Mouse (Mus musculus): Measurements from ENCODE around the gene Tdrd12. TPM values are rescaled to one million over a fixed set of nuclear protein-coding genes. Genes with fewer than 3 reads are reported as not detected.

Gene Tdrd12
- polyA plus RNA-seq, 1 experiment from 2014 or later: 0.36 TPM

DNA sequence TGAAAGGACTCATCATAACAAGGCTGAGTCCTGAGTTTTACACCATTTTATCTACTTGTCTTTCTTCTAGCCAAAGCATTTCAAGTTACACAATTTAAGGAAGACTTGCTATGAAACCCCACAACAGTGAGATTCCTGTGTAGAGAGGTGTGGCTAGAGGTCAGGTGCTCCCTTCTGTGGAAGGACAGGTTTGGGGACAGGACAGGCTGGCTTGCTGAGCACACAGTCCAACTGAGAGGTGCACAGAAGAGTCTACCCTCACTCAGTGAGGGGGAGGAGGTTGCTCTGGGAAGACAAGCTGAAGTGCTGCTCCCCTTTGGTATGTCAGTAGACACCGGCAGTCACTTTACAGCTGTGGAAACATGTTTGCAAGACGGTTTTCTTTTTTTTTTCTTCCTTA, 61.1 kb downstream of the Tdrd12 start:
- Histone ChIP-seq H3K36me3 (ENCODE audit: poor library complexity, severe bottlenecking) (no peaks in the 10 kb centered on the region), H3K9ac (no peak overlapping the region), H3K27me3 (no peaks in the 10 kb centered on the region), H3K27ac (no peak overlapping the region), H3K4me3 (no peak overlapping the region), H3K9me3 (replicated peaks) (no peaks in the 10 kb centered on the region), H3K4me2 (no peak overlapping the region), H3K4me1 (no peaks in the 10 kb centered on the region)
- WGBS: 78% methylated on average over 2 of the region's 2 CpGs
- no peak for ATAC-seq

DNA sequence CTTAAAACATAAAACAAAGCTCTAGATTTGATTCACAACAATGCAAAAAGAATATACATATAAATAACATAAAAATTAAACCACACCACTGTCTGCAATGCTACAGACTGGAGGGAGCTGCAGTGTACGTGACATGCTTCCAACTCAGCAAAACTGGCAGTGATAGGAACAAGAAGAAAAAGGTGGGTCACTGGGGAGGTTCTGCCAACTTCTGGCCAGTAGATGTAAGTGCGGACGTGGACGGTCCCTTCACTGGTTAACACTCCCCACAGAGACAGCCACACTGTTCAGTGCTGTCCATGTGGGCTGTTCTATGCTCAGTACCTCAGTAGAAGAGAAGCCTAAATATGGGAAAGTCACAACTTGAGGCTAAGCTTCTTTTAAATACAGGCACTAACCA, 66.8 kb downstream of the Tdrd12 start:
- no peak for ATAC-seq
- Histone ChIP-seq H3K4me3 (no peak overlapping the region), H3K27me3 (no peaks in the 10 kb centered on the region), H3K36me3 (ENCODE audit: poor library complexity, severe bottlenecking) (no peaks in the 10 kb centered on the region), H3K4me1 (no peaks in the 10 kb centered on the region), H3K27ac (no peak overlapping the region), H3K9me3 (replicated peaks) (no peaks in the 10 kb centered on the region), H3K9ac (no peak overlapping the region), H3K4me2 (no peak overlapping the region)
- 56% methylated on average over 4 of the region's 4 CpGs for WGBS

DNA sequence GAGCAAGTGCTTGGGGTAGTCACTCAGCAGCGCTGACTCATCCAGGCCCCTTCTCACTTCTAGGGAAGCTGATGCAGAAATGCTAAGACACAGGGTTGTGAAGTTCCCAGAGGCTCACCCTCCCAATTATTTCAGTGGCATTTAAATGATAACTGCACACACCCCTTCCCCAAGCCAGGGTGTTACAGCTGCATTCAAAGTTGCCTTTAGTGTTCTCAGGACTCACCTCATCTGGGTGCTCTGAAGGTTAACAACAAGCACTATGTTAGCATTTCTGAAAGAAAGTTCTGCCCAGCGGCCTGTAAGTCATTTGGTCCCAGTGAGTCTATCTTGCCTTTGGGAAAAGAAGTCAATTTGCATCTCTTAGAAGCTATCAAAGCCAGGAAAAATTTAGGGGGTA, 69.7 kb downstream of the Tdrd12 start:
- Histone ChIP-seq H3K4me3 (no peak overlapping the region), H3K36me3 (ENCODE audit: poor library complexity, severe bottlenecking) (no peaks in the 10 kb centered on the region), H3K4me1 (no peaks in the 10 kb centered on the region), H3K27me3 (no peaks in the 10 kb centered on the region), H3K27ac (no peak overlapping the region), H3K4me2 (no peak overlapping the region), H3K9me3 (replicated peaks) (no peaks in the 10 kb centered on the region), H3K9ac (no peak overlapping the region)
- 77% methylated on average over 2 of the region's 2 CpGs for WGBS
- no peak for ATAC-seq

DNA sequence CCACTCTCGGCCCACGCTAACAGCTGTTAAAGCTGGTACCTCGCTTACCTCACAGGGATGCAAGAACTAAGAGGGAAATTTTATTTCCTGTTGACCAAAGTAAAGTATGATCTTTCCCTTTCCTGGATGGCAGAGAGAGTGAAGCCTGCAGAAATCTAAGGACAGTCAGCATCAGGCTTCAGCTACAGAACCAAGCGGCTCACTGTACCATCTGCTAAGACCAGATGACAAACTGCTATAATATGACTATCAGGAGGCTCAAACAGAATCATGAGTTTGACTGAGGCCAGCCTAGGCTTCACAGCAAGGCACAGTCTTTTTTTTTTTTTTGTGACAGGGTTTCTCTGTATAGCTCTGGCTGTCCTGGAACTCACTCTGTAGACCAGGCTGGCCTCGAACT, 72.5 kb downstream of the Tdrd12 start:
- Histone ChIP-seq H3K9me3 (replicated peaks) (no peaks in the 10 kb centered on the region), H3K4me1 (no peaks in the 10 kb centered on the region), H3K4me3 (no peak overlapping the region), H3K36me3 (ENCODE audit: poor library complexity, severe bottlenecking) (no peaks in the 10 kb centered on the region), H3K9ac (no peak overlapping the region), H3K27ac (no peak overlapping the region), H3K27me3 (no peaks in the 10 kb centered on the region), H3K4me2 (no peak overlapping the region)
- 97% methylated on average over 5 of the region's 5 CpGs for WGBS
- no peak for ATAC-seq

DNA sequence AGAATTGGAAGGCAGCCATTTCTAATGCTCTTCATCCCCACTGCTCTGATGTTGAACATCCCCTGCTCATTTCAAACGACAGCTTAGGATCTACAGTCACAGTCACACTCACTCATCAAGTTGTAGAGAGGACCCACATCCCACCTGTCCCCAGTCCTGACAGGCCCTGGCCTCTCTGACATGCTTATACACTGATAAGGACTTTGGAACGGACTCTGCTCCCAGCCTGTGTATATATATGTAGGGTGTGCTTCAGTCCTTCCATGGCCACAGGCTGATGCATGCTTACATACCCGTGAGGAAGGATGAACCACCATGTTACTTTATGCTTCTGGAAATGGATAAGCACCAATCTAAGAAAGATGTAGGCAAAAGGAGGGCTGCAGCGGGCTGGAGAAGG, 76.6 kb downstream of the Tdrd12 start:
- Histone ChIP-seq H3K4me2 (no peak overlapping the region), H3K9me3 (replicated peaks) (no peaks in the 10 kb centered on the region), H3K27me3 (no peaks in the 10 kb centered on the region), H3K27ac (no peak overlapping the region), H3K9ac (no peak overlapping the region), H3K36me3 (ENCODE audit: poor library complexity, severe bottlenecking) (no peaks in the 10 kb centered on the region), H3K4me3 (no peak overlapping the region), H3K4me1 (no peaks in the 10 kb centered on the region)
- no peak for ATAC-seq
- 85% methylated on average over 4 of the region's 4 CpGs for WGBS

DNA sequence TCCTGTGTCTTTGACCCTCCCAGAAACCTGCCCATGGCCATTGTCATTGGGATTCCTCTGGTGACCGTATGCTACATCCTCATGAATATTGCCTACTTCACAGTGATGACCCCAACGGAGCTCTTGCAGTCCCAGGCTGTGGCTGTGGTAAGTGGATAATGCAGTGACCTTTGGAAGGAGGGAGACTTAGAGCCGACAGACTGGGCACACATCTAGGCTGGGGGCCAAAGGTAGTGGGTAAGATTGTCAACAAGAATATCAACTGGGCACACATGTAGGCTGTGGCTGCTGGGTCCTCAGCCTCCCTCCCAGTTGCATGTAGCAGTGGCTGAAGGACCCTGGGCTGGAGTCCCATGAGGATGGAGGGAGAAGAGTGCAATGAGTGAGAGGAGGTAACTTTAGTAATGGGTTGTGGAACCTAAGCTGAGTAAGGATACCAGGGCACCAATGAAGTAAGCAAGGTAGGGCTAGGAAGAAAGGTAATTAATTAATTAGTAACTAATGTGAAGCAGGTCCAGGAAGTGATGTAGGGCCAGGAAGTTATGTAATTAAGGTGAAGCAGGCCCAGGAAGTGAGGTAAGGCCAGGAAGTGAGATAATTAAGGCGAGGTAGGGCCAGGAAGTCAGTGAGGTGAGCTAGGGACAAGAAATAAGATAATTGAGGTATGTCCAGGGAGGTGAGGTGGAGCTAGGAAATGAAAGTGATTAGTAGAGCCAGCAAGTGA, 81.3 kb downstream of the Tdrd12 start:
- ATAC-seq: no peak
- H3K36me3 ChIP-seq (ENCODE audit: poor library complexity, severe bottlenecking): no peaks in the 10 kb centered on the region
- H3K9me3 ChIP-seq (replicated peaks): no peaks in the 10 kb centered on the region
- H3K4me2 ChIP-seq: no peak overlapping the region
- H3K27me3 ChIP-seq: no peaks in the 10 kb centered on the region
- no peak overlapping the region for H3K9ac ChIP-seq
- 84% methylated on average over 4 of the region's 4 CpGs for WGBS
- no peaks in the 10 kb centered on the region for H3K4me1 ChIP-seq
- H3K27ac ChIP-seq: no peak overlapping the region
- no peak overlapping the region for H3K4me3 ChIP-seq

DNA sequence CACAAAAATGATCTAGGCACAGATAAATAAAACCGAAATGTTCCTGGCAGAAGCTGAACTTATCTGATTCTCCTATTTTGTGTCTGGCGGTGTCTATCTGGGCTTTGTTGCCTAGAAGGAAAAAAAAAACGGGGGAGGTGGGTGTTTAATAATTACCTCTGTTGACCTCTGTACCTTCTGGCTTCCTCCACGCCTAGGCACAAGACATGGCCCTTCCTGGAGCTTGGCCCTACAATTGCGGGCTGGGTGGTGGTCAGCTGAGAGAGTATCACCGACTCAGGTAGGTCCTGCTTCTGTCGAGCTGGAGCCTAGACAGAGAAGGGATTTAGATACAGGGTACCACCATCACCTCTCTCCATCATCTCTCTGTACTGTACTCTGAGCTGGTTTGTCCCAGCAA, 88.7 kb downstream of the Tdrd12 start:
- Histone ChIP-seq H3K9me3 (replicated peaks) (no peaks in the 10 kb centered on the region), H3K27me3 (no peaks in the 10 kb centered on the region), H3K27ac (no peak overlapping the region), H3K4me2 (no peak overlapping the region), H3K4me1 (no peaks in the 10 kb centered on the region), H3K9ac (no peak overlapping the region), H3K36me3 (ENCODE audit: poor library complexity, severe bottlenecking) (no peaks in the 10 kb centered on the region), H3K4me3 (no peak overlapping the region)
- no peak for ATAC-seq
- 85% methylated on average over 7 of the region's 7 CpGs for WGBS

DNA sequence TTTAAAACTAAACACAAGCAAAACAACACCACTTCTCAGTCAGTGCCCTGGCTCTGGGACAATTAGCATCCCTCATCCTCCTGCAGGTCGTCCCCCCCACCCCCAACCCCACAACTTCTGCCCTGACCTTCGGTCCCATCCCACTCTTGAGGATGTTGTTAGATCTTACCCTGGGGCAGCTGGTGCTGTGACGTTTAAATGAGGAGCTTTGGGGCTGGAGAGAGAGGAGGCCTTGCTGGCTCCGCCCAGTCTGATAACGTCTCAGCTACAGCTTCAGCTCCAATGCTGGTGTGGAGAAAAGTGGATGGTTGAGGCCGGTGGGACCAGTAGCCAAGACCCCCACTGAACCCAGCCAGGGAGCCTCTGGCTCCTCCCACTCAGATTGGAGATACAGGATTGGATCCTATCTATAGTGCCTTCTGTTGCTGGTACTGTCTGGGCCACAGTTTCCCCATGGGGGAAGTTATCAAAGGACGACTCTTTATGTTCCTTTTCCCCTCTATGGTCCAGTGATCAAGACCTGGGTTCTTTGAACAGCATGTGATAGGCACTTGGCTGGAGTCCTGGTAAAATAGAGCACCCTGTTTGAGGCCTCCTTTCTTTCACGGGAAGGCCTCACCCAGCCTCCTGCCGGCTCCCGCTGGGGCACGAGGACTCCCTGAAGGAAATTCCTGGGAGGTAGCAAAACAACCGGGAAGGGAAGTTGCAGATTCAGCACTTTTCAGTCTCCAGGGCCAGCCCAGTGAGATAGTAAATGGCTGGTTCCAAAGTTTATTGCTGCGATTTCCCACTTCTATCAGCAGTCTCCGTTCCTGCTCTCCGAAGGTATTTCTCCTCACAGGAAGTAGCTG, 89.3 kb downstream of the Tdrd12 start, which contains the start of gene Slc7a9:
Gene Slc7a9 (plus strand): TSS at position 801 of the 851 bp plus-strand sequence.
- Histone ChIP-seq H3K27ac (no peak within 1 kb of the TSS), H3K36me3 (ENCODE audit: poor library complexity, severe bottlenecking) (no peaks in the 10 kb centered on the region), H3K27me3 (no peaks in the 10 kb centered on the region), H3K9ac (no peak within 1 kb of the TSS), H3K9me3 (replicated peaks) (no peaks in the 10 kb centered on the region), H3K4me1 (no peaks in the 10 kb centered on the region), H3K4me2 (no peak within 1 kb of the TSS), H3K4me3 (no peak within 1 kb of the TSS)
- WGBS: 34% methylated on average over 15 of the region's 15 CpGs
- no peak for ATAC-seq

DNA sequence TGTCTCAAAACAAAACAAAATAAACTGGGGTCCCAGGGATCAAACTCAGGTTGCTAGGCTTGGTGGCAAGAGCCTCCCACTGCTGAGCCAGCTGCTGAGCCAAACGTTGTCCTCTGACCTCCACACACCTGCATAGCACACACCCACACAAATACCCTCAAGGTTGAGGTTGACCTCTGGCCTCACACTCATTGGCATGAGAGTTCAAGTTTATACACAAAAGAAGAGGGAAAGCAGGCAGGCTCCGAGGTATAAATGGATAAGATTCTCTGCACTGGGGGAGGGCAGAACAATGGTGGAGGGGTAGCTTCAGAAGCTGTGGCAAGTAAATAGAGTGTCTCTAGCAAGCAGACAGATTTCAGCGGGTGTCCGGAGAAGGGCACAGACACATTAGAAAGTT, 90.0 kb downstream of the Tdrd12 start:
- no peaks in the 10 kb centered on the region for H3K36me3 ChIP-seq (ENCODE audit: poor library complexity, severe bottlenecking)
- ATAC-seq: no peak
- H3K27me3 ChIP-seq: no peaks in the 10 kb centered on the region
- 0 out of 2 replicates have a peak, but pooled peaks cover 2% of the 10 kb centered on the region for H3K9me3 ChIP-seq (replicated peaks)
- no peak overlapping the region for H3K9ac ChIP-seq
- 44% methylated on average over 4 of the region's 4 CpGs for WGBS
- no peaks in the 10 kb centered on the region for H3K4me1 ChIP-seq
- H3K4me2 ChIP-seq: no peak overlapping the region
- H3K4me3 ChIP-seq: no peak overlapping the region
- H3K27ac ChIP-seq: no peak overlapping the region

DNA sequence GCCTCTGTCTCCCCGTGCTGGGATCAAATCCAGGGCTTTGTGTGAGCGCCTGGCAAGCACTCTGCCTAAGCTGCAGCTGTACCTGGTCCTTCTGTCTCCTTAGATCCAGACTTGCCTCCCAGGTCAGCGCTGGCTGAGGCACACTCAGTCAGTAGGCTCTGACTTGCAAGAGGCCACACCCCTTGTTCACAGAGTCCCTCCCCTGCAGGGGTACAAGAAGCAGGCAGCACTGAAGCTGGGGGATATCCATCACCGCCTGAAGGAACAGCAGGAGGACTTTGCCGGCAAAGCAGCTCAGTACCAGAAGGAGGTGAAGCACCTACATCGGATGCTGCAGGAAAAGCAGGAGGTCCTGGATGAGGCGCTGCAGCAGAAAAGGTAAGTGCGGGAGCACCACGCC, 102.3 kb downstream of the Tdrd12 start:
- H3K4me2 ChIP-seq: no peak overlapping the region
- H3K9ac ChIP-seq: no peak overlapping the region
- ATAC-seq: no peak
- H3K36me3 ChIP-seq (ENCODE audit: poor library complexity, severe bottlenecking): peaks cover 89% of the 10 kb centered on the region
- no peaks in the 10 kb centered on the region for H3K27me3 ChIP-seq
- H3K4me1 ChIP-seq: no peaks in the 10 kb centered on the region
- no peak overlapping the region for H3K4me3 ChIP-seq
- 76% methylated on average over 9 of the region's 9 CpGs for WGBS
- no peaks in the 10 kb centered on the region for H3K9me3 ChIP-seq (replicated peaks)
- no peak overlapping the region for H3K27ac ChIP-seq

DNA sequence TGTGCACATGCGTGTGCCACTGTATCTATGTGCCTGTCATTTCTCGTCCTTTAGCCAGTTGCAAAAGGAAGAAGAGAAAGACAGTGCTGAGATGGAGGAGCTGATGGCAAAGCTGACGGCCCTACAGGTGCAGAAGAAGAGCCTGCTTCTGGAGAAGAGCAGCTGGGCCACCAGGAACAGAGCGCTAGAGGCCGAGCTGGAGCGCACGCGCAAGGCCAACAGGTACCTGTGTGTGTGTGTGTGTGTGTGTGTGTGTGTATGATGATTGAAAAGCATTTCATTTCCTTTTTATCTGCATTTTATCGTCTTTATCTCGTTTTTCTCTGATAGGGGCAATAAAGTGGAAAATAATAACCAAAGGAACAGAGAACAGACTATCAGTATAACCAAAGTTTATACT, 109.4 kb downstream of the Tdrd12 start:
- Histone ChIP-seq H3K9ac (no peak overlapping the region), H3K36me3 (ENCODE audit: poor library complexity, severe bottlenecking) (peaks cover 88% of the 10 kb centered on the region), H3K4me1 (no peaks in the 10 kb centered on the region), H3K27me3 (no peaks in the 10 kb centered on the region), H3K27ac (no peak overlapping the region), H3K4me2 (no peak overlapping the region), H3K9me3 (replicated peaks) (no peaks in the 10 kb centered on the region), H3K4me3 (no peak overlapping the region)
- whole genome bisulfite sequencing: 93% methylated on average over 10 of the region's 10 CpGs
- ATAC-seq: no peak

DNA sequence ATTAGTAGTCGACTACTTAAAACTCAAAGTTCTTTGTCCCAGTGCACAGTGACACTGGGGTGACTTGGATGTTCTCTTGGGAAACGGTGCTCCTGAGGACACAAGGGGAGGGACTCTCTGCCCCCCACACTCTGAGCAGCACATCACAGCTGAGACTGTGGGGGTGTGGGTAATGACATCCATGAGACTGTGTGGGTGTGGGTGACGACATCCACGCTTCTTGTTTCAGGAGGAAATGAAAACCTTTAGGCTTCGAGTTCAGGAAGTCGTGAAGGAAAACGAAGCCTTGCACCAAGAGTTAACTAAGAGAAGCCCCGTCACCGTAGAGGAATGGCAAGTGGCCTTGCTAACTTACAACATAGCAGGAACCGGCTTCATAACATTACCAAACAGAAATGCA, 114.5 kb downstream of the Tdrd12 start:
- Histone ChIP-seq H3K36me3 (ENCODE audit: poor library complexity, severe bottlenecking) (peaks cover 87% of the 10 kb centered on the region), H3K9ac (no peak overlapping the region), H3K27ac (no peak overlapping the region), H3K4me3 (no peak overlapping the region), H3K4me2 (no peak overlapping the region), H3K27me3 (no peaks in the 10 kb centered on the region), H3K9me3 (replicated peaks) (no peaks in the 10 kb centered on the region), H3K4me1 (no peaks in the 10 kb centered on the region)
- 95% methylated on average over 10 of the region's 10 CpGs for WGBS
- ATAC-seq: no peak

Measured in forebrain, embryonic 13.5 days (tissue).